Mouse (Mus musculus) intestine, embryonic 15.5 days (tissue): ENCODE measurements at regions not wholly inside any gene's neighbourhood (a gene's known extent, or its start where the extent isn't known, plus 50 kb on each side); places are given as distances from the start of the nearest gene placed in this dataset.

Source experiments
- ATAC-seq: fragments of 200-750 bp; cut with Nextera tagmentation; 2 replicates; pipeline ENCODE4 v1.8.0; 2017; ENCODE audit warnings: moderate TSS enrichment, moderate library complexity
- H3K27ac ChIP-seq: fragments of 300-500 bp; sonication (generic); 2 replicates; pipeline ENCODE4 v1.5.1; 2015; ENCODE audit warnings: mild to moderate bottlenecking, inconsistent platforms
- H3K27me3 ChIP-seq: fragments of 300-500 bp; sonication (generic); replicated peaks from 2 replicates; pipeline ENCODE4 v1.6.1; 2015; ENCODE audit warnings: inconsistent platforms
- H3K36me3 ChIP-seq: fragments of 300-500 bp; sonication (generic); 2 replicates; pipeline ENCODE4 v1.6.1; 2015; ENCODE audit warnings: inconsistent platforms
- H3K4me1 ChIP-seq: fragments of 300-500 bp; sonication (generic); replicated peaks from 2 replicates; pipeline ENCODE4 v1.6.1; 2015; ENCODE audit warnings: inconsistent platforms
- H3K4me2 ChIP-seq: fragments of 300-500 bp; sonication (generic); replicated peaks from 2 replicates; pipeline ENCODE4 v1.6.1; 2015; ENCODE audit warnings: mild to moderate bottlenecking, inconsistent platforms
- H3K4me3 ChIP-seq: fragments of 300-500 bp; sonication (generic); replicated peaks from 2 replicates; pipeline ENCODE4 v1.5.1; 2015; ENCODE audit warnings: inconsistent platforms
- H3K9ac ChIP-seq: fragments of 300-500 bp; sonication (generic); 2 replicates; pipeline ENCODE4 v1.6.1; 2015; ENCODE audit warnings: inconsistent platforms
- H3K9me3 ChIP-seq: fragments of 300-500 bp; sonication (generic); 2 replicates; pipeline ENCODE4 v1.6.1; 2016; ENCODE audit warnings: inconsistent platforms
- WGBS: fragments of 180-500 bp; shearing (Covaris S2); methylation state at CpG from one replicate; pipeline ENCODE4 v1.1.7; 2015; 5-methylcytosine and 5-hydroxymethylcytosine counted together

DNA sequence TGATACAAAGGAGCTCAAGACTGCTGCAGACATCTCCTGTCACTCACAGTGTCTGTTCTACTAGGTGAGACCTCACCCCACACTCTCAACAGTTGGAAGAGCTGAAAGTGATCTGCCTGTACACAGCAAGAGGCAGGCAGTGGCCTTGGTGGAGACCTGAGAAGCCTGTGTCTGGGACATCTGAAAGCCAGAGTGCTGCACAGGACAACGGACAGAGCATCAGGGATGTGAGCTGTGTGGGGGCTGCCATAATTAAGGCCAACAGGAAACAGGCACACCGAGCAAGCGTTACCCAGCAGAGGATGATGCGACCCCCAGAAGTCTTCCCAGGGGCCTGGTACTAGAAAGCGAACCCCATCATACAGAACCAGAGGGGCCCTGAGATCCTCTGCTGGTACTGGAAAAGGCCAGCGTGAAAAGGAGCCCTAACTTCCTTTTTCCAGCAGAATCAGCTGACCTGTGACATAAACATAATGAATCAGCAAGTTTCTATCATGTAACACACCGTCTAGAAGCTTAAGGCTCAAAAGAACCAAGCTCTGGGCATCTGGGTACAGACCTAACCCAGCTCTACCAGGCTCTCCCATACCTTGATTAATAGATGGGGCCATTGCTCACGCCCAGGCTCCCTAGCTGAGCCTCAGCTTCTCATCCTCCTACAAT is 105.7 kb downstream of the Plxna1 start:
- Histone ChIP-seq H3K9ac (no peak overlapping the region), H3K27me3 (no peaks in the 10 kb centered on the region), H3K27ac (no peak overlapping the region), H3K4me2 (no peak overlapping the region), H3K4me3 (no peak overlapping the region), H3K36me3 (no peaks in the 10 kb centered on the region), H3K4me1 (no peaks in the 10 kb centered on the region), H3K9me3 (no peaks in the 10 kb centered on the region)
- ATAC-seq = no peak
- 59% methylated on average over 8 of the region's 8 CpGs for WGBS

DNA sequence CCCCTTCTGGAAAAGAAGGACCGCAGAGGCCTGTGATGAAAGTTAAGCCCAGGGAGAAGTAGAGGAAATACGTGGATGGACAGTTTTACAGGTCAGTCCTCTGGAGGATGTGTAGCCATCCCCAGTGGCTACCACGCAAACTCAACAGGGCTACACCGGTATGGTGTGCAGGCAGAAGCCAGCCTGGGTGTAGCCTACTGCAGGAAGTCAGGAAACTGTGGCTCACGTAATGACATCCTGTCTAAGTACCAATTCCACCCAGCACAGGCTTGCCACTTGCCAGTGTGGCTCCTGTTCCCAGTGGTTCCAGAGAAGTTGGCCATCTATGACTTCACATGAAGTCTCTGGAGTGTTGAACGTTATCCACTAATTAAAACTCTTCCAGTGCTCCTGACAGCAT is 105.0 kb downstream of the Plxna1 start:
- H3K4me1 ChIP-seq = no peaks in the 10 kb centered on the region
- ATAC-seq = no peak
- H3K9ac ChIP-seq = no peak overlapping the region
- H3K27ac ChIP-seq = no peak overlapping the region
- H3K27me3 ChIP-seq = no peaks in the 10 kb centered on the region
- WGBS = 82% methylated on average over 6 of the region's 6 CpGs
- H3K4me3 ChIP-seq = no peak overlapping the region
- no peaks in the 10 kb centered on the region for H3K9me3 ChIP-seq
- H3K4me2 ChIP-seq = no peak overlapping the region
- no peaks in the 10 kb centered on the region for H3K36me3 ChIP-seq

DNA sequence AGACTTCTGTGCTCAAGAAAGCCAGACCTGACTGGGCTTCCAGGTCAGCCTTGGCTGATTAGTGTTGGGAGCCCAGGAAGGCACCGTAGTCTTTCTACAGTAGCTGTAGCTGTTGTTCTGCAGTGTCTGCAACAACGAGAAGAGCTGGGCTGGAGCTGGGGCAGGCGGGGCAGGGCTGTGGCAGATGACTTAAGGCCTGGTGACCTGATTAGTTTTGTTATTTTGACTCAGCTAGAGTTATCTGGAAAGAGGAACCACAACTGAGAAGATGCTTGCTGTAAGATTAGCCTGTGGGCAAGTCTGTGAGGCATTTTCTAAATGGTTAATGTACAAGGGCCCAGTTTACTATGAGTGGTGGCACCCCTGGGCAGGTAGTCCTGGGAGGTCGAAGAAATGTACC is 104.3 kb downstream of the Plxna1 start:
- no peaks in the 10 kb centered on the region for H3K4me1 ChIP-seq
- no peak for ATAC-seq
- H3K27me3 ChIP-seq = no peaks in the 10 kb centered on the region
- 66% methylated on average over 4 of the region's 4 CpGs for WGBS
- H3K4me2 ChIP-seq = no peak overlapping the region
- no peak overlapping the region for H3K4me3 ChIP-seq
- H3K9ac ChIP-seq = no peak overlapping the region
- H3K9me3 ChIP-seq = no peaks in the 10 kb centered on the region
- no peak overlapping the region for H3K27ac ChIP-seq
- no peaks in the 10 kb centered on the region for H3K36me3 ChIP-seq

DNA sequence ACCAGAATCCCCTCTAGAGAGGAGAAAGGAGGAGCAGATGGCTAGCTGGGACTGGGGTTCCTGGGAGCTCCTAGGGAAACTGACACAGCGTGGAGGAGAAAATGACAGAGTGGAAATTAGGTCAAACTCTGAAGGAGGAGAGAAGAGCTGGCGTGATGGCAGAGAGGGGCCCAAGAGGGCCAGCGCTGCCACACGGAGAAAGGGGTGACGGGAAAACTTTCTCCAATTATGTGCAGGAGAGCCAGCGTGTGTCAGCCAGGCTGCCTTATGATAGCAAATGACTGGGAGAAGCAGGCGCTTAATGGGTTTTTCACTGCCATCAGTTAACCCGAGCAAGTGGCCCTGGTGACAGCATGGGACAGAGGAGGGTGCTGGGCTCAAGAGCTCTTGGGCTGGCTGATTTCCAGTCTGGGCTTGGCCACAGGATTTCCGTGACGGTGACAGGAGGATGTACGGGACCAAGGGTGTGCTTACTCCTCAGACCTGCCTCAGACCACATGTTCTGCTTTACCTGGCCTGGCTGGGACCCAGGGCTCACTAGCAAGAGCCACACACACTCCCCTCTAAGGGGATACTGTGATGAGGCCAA is 102.9 kb downstream of the Plxna1 start:
- H3K27ac ChIP-seq = no peak overlapping the region
- no peaks in the 10 kb centered on the region for H3K27me3 ChIP-seq
- no peak overlapping the region for H3K4me2 ChIP-seq
- H3K4me1 ChIP-seq = no peaks in the 10 kb centered on the region
- H3K9me3 ChIP-seq = no peaks in the 10 kb centered on the region
- H3K36me3 ChIP-seq = no peaks in the 10 kb centered on the region
- H3K4me3 ChIP-seq = no peak overlapping the region
- WGBS = 80% methylated on average over 11 of the region's 11 CpGs
- no peak overlapping the region for H3K9ac ChIP-seq
- no peak for ATAC-seq

DNA sequence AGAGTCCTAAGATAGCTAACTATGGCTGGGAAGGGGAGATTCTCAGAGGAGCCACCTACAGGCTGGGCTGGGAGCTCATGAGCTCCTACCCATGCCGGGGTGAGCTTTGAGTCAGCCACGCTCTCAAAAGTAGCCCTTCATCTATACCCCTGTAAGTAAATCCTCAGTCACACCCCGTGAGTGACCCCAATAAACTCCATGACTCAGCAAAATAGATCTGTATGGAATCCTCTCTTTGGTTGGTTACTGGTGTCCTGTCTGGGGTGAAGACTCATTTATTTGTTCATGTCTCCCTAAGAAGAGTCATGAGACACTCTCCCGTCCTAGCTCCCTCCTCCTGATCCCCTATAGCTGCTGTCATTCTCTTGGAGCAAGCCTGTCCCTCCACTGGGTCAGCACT is 99.5 kb downstream of the Plxna1 start:
- Histone ChIP-seq H3K27me3 (no peaks in the 10 kb centered on the region), H3K4me3 (no peak overlapping the region), H3K36me3 (no peaks in the 10 kb centered on the region), H3K4me1 (no peaks in the 10 kb centered on the region), H3K27ac (no peak overlapping the region), H3K9me3 (no peaks in the 10 kb centered on the region), H3K4me2 (no peak overlapping the region), H3K9ac (no peak overlapping the region)
- ATAC-seq = no peak
- 64% methylated on average over 4 of the region's 4 CpGs for WGBS

DNA sequence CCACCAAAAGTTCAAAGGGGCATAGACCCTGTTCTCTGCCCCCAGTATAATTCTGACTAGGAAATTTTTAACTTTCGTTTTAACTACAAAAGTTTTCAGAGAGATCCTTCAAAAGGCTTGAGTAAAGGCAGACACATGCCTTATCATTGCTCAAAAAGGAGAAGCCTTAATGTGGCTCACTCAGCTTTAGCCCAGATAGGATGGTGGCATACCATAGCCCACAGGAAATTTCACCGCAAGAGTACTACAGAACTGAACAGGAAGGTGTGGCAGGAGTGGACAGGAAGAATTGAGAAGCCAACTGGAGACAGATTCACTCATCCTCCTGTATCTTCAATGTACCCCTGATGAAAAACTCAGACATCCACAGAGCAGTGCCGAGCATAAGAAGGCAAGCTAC is 97.1 kb downstream of the Plxna1 start:
- no peaks in the 10 kb centered on the region for H3K36me3 ChIP-seq
- H3K4me1 ChIP-seq = no peaks in the 10 kb centered on the region
- no peak overlapping the region for H3K4me2 ChIP-seq
- H3K9me3 ChIP-seq = no peaks in the 10 kb centered on the region
- WGBS = 78% methylated on average over 3 of the region's 3 CpGs
- no peak overlapping the region for H3K4me3 ChIP-seq
- H3K27me3 ChIP-seq = no peaks in the 10 kb centered on the region
- no peak overlapping the region for H3K9ac ChIP-seq
- no peak overlapping the region for H3K27ac ChIP-seq
- no peak for ATAC-seq
